Mouse (Mus musculus) stomach, postnatal 0 days (tissue): Measurements from ENCODE around the gene Hoxa3. TPM values are rescaled to one million over a fixed set of nuclear protein-coding genes. Genes with fewer than 3 reads are reported as not detected.

Experiments used
- ATAC-seq: fragments of 200-750 bp; cut with Nextera tagmentation; 2 replicates; pipeline ENCODE4 v1.8.0; 2017; ENCODE audit not compliant: low FRiP score, low TSS enrichment
- DNase-seq: peaks from one replicate; pipeline ENCODE4 v3.0.0-alpha.2; 2016; ENCODE audit warnings: low spot score
- H3K27ac ChIP-seq: fragments of 300-500 bp; sonication (generic); replicated peaks from 2 replicates; pipeline ENCODE4 v1.5.1; 2014; ENCODE audit warnings: mild to moderate bottlenecking, control low read depth
- H3K27me3 ChIP-seq: fragments of 300-500 bp; sonication (generic); 2 replicates; pipeline ENCODE4 v1.6.1; 2014; ENCODE audit warnings: low read length; ENCODE audit not compliant: control insufficient read depth, insufficient read depth
- H3K36me3 ChIP-seq: fragments of 300-500 bp; sonication (generic); 2 replicates; pipeline ENCODE4 v1.6.1; 2014; ENCODE audit warnings: low read length, mixed read lengths; ENCODE audit not compliant: control insufficient read depth, insufficient read depth
- H3K4me1 ChIP-seq: fragments of 300-500 bp; sonication (generic); replicated peaks from 2 replicates; pipeline ENCODE4 v1.6.1; 2014; ENCODE audit warnings: antibody characterized with exemption; ENCODE audit not compliant: control insufficient read depth, insufficient read depth
- H3K4me2 ChIP-seq: fragments of 300-500 bp; sonication (generic); replicated peaks from 2 replicates; pipeline ENCODE4 v1.6.1; 2014; ENCODE audit warnings: low read depth, mild to moderate bottlenecking, control low read depth, moderate library complexity
- H3K4me3 ChIP-seq: fragments of 300-500 bp; sonication (generic); 2 replicates; pipeline ENCODE4 v1.5.1; 2014; ENCODE audit warnings: low read depth, low read length, control low read depth
- H3K9ac ChIP-seq: fragments of 300-500 bp; sonication (generic); 2 replicates; pipeline ENCODE4 v1.6.1; 2014; ENCODE audit warnings: mild to moderate bottlenecking, low read length, control low read depth, mixed read lengths
- H3K9me3 ChIP-seq: fragments of 300-500 bp; sonication (generic); 2 replicates; pipeline ENCODE4 v1.6.1; 2016; ENCODE audit warnings: low read length; ENCODE audit not compliant: control insufficient read depth
- CTCF ChIP-seq: IDR thresholded peaks from 2 replicates; pipeline ENCODE4 v1.5.1; 2016; ENCODE audit warnings: antibody characterized with exemption, low read depth, mild to moderate bottlenecking, moderate library complexity
- EP300 ChIP-seq: optimal IDR thresholded peaks from 2 replicates; pipeline ENCODE3; 2016; ENCODE audit warnings: antibody characterized with exemption
- WGBS: fragments of 180-500 bp; shearing (Covaris S2); extraction: QIAGEN DNeasy Blood & Tissue Kit; methylation state at CpG from one replicate; pipeline ENCODE4 v1.1.7; 2014; 5-methylcytosine and 5-hydroxymethylcytosine counted together
- polyA plus RNA-seq: library from polyadenylated mRNA; unstranded; fragments of >200 nt; fragmentation: Nextera tagmentation; extraction: Ambion mirVana; gene quantifications from 2 replicates; pipeline ENCODE4 v1.2.1, GENCODE M21; 2015

The Hoxa3 gene
- polyA plus RNA-seq, 1 experiment from 2014 or later = 2.8 TPM

DNA sequence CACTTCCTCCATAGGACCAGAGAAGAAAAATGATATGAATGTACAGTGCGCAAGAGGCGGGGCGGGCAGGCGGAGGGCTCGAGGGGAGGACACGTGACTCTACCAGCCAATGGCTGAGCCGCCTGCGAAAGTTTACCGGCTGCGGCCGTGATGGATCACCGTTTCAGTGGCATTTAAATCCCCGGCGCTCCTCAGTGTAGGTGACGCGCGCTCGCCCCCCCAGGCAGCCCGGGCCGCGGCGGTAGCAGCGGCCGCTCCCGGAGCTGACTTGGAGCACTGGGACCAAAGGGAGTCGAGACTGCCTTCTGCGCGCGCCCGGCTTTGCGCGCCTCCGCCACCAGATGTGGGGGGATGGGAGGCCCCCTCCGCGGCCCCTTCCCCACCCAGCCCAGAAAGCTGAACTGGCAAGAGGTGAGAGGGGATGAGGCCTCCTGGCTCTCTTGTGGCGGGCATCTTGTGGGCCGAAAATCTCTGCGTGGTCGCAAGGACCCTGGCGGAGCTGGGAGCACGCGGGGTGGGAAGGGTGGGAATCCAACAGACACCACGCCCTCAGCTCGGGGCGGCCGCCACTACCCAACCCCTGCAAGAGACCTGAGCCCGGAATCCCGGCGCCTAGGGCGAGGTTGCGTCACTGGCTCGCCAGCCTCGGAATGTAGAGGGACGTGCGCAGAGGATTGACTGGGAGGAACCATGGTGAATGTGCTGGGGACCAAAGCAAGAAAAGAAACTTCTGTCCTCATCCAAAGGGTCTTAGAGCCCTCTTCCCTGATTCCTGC is 54.7 kb downstream of the Hoxa3 start, which contains the start of gene Hoxa1:
TSS of gene Hoxa1 (minus strand) at position 42 of the 776 bp plus-strand sequence.
- no peaks in the 10 kb centered on the region for H3K4me1 ChIP-seq
- peak within 1 kb of the TSS; percentile 78 for H3K9ac ChIP-seq
- no peaks in the 10 kb centered on the region for H3K9me3 ChIP-seq
- H3K4me3 ChIP-seq = peak within 1 kb of the TSS; percentile 70
- peak; percentile 82 for DNase-seq
- peak within 1 kb of the TSS; percentile 91 for H3K4me2 ChIP-seq
- 1% methylated on average over 50 of the region's 55 CpGs for WGBS
- peak; percentile 89 for ATAC-seq
- no peaks in the 10 kb centered on the region for H3K36me3 ChIP-seq
- no peaks in the 10 kb centered on the region; the same call in 1 of the 2 replicates for H3K27me3 ChIP-seq
- H3K27ac ChIP-seq = peak within 1 kb of the TSS; percentile 92
- TF ChIP-seq EP300 = no peak
- TF ChIP-seq CTCF = no peak

DNA sequence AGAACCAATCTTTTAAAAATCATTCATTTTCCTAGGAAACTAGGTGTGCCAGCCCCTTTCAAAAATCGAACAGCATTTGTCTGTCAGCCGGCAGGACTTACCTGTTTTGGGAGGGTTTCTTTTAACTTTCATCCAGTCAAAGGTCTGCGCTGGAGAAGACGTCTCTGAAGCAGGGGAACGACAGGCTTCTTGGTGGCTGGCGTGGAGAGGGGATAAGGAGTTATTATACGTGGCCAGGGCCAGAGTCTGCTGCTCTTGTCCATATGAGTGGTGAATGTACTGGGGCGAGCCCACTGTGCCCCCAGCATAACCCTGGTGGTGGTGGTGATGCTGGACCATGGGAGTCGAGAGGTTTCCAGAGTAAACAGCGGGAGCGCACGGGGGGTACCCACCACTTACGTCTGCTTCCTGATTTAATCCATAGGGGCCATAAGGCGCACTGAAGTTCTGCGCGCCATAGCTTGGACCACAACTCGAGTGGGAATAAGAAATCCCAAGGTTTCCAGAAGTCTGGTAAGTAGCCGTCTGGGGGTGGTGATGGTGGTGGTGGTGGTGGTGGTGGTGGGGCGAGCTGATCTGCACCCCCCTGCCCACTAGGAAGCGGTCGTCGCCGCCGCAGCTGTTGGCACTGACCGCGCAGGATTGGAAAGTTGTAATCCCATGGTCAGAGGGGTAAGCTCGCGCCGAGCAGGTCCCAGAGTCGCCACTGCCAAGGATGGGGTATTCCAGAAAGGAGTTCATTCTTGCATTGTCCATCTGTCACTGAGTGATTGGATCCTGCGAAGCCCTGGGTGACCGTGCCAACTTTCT is 55.5 kb downstream of the Hoxa3 start:
- no peaks in the 10 kb centered on the region for H3K36me3 ChIP-seq
- ATAC-seq (no peak), DNase-seq (no peak)
- H3K27ac ChIP-seq = no peak overlapping the region
- H3K4me1 ChIP-seq = no peaks in the 10 kb centered on the region
- no peaks in the 10 kb centered on the region for H3K27me3 ChIP-seq
- no peak overlapping the region for H3K9ac ChIP-seq
- 8% methylated on average over 32 of the region's 32 CpGs for WGBS
- H3K4me2 ChIP-seq = peak overlapping the region; percentile 91
- peak overlapping the region; percentile 70 for H3K4me3 ChIP-seq
- no peaks in the 10 kb centered on the region for H3K9me3 ChIP-seq
- no peak for TF ChIP-seq CTCF
- TF ChIP-seq EP300 = no peak

DNA sequence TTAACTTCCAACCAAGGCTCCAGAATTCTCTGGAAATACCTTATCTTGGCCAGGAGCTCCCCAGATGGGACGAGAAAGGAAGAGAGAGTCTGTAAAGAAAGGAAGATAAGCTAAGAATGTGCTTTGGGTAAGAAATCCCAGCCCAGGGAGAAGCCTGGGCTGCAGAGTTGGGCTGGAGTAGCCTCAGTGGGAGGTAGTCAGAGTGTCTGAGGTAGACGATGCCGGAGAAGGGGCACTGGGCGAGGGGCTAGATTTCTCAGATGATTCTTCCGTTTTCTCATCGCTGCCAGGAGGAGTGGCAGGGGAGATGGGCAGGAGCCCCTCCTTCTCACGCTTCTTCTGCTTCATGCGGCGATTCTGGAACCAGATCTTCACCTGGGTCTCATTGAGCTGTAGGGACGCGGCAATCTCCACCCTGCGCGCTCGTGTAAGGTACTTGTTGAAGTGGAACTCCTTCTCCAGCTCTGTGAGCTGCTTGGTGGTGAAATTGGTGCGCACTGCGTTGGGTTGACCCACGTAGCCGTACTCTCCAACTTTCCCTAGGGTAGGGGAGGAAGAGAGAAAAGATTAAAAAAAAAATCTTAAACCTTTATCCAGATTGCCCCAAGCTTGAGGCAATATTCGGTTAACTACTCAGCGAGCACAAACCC is 56.5 kb downstream of the Hoxa3 start:
- Histone ChIP-seq H3K4me1 (no peaks in the 10 kb centered on the region), H3K9ac (no peak overlapping the region), H3K27me3 (0 out of 2 replicates have a peak, but pooled peaks cover 2% of the 10 kb centered on the region), H3K36me3 (no peaks in the 10 kb centered on the region), H3K4me2 (no peak overlapping the region), H3K4me3 (no peak overlapping the region), H3K9me3 (no peaks in the 10 kb centered on the region), H3K27ac (no peak overlapping the region)
- WGBS = 54% methylated on average over 20 of the region's 20 CpGs
- DNase-seq (no peak), ATAC-seq (no peak)
- TF ChIP-seq CTCF = no peak
- TF ChIP-seq EP300 = no peak

DNA sequence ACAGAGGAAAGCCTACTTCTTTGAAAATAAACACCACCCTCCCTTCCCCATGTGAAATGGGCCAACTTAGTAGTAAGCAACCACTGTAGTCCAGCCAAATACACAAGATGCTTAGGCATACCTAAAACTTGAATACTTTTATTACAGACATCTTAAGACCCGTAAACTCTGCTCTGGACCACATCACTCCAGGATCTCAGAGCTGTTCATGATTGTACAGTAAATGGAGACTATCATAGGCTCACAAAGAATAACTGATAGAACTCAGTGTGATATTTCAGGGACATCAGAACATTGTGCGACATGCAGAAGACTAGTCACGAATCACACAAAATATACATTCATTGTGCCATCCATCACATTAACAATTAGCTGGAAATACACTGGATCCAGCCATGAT is 57.7 kb downstream of the Hoxa3 start:
- Histone ChIP-seq H3K4me2 (no peak overlapping the region), H3K4me1 (no peaks in the 10 kb centered on the region), H3K27me3 (0 out of 2 replicates have a peak, but pooled peaks cover 2% of the 10 kb centered on the region), H3K9ac (no peak overlapping the region), H3K27ac (no peak overlapping the region), H3K4me3 (no peak overlapping the region), H3K9me3 (no peaks in the 10 kb centered on the region), H3K36me3 (no peaks in the 10 kb centered on the region)
- ATAC-seq (no peak), DNase-seq (no peak)
- TF ChIP-seq EP300 (no peak), CTCF (no peak)
- WGBS = 66% methylated on average over 3 of the region's 3 CpGs

DNA sequence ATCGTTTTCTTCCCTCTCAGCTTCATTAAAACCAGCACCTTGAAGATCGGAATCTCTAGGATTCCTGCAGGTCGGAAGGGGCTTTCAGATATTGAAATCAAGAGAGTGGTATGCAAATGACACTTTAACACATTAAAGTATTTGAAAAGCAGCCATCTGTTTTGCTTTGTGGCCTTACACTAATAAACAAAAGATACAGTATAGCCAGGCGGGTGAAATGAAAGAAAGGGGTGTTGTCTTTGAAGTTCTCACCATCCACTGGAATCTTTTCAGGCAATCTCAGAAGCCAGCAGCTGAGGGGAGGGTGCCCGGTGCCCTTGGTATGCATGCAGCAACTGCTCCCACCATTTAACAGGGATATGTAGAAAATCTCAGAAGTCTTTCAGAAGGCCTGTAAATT is 59.1 kb downstream of the Hoxa3 start:
- ATAC-seq = no peak
- Histone ChIP-seq H3K4me3 (no peak overlapping the region), H3K4me1 (no peaks in the 10 kb centered on the region), H3K27me3 (0 out of 2 replicates have a peak, but pooled peaks cover 2% of the 10 kb centered on the region), H3K9ac (no peak overlapping the region), H3K27ac (no peak overlapping the region), H3K4me2 (no peak overlapping the region), H3K9me3 (no peaks in the 10 kb centered on the region), H3K36me3 (no peaks in the 10 kb centered on the region)
- DNase-seq = no peak
- no peak for TF ChIP-seq CTCF
- WGBS = 77% methylated on average over 5 of the region's 5 CpGs
